Mouse (Mus musculus): ENCODE data around the gene Cxcl2.

The Cxcl2 gene

GRCm38 (mm10) chr5:90897429-90897828 lies 6.2 kb upstream of the Cxcl2 start:
- DNase-seq, result no peak

DNA sequence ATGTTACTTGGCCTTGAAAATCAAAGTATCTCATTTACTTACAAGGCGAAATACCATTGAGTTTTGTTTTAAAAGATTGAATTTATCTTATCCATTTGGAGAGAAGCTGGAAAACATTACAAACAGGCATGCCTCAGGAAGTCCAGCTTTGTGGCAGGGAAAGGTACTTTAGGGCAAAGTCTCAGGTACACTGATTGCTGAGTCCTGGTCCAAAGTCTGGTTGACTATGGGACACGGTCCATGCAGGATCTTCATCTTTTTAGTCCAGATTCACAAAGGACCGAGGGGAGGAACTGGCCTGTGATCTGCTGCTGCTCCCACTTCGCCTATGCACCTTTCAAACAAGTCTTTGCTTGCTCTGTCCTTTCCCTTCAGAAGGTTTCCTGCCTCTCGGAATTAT lies 4.4 kb upstream of the Cxcl2 start:
- DNase-seq, result no peak

DNA sequence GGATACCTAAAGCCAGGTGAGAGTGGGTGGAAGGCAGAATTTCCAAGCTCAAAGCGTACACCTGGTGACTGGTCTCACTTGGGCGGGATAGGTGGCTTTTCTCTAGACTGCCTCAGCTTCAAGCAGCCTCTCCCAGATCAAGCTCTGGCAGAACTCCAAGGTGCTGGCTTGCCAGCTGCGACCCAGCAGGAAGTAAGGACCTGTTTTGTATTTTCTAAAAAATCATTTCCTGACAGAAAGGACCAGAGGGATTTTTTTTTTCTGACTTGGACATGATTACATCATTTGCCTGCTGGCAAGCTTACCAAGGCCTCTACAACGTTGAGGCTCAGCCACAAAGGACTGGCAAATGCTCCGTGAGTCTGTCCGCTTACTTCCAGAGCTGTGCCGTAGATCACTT lies 3.5 kb upstream of the Cxcl2 start:
- peak; percentile 84 for DNase-seq

DNA sequence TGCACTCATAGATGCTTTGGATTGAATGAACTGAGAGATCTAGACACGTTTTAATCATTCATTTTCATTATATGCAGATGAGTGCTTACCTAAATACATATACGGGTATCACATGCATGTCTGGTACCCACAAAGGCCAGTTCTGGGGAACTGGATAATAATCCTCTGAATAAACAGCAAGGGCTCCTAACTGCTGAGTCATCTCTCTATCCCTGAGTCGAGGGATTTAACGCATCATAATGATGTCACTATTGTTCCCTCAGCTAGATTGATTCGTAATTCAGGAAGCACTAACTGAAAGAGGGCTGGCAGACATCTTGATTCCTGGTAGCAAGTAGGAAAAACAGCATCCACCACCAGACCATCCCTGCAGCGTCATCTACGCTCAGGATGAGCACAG lies 3.0 kb upstream of the Cxcl2 start:
- no peak for DNase-seq

DNA sequence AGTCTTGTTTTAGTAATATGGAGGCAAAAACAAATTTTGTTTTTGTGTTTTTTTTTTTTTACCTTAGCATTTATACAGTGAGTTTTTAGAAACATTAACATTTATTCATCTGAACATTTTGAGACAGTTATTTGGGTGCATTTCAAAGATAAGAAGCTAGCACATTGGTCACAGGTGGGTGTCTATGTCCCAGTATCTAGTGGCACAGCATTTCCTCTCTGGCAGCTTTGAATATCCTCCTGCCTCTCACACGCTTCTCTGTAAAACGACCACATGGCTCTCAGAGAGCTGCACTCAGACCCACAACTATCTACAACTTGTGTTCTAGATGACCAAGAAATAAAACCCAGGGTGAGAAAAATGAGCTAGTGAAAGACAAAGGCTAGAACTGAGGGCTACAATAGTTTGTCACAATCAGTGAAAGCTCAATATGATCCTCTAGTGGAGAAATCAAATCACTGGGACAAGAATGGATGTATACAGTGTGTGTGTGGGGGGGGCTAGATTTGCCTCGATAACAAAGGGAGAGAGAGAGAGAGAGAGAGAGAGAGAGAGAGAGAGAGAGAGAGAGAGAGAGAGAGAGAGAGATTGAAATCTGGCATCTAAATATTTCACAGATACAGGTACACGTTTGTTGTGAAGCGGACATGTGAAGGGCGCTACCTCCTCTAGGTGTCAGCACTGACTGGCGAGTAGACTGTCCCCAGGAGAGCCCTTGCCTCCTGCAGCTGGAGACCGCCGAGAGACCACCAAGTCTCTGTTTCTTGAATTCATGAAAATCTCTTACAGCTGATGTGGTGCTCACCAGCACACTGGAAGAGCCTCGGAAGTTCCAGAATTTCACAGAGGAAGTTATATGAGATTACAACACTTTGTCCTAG lies 1.1 kb upstream of the Cxcl2 start:
- no peak for DNase-seq

DNA sequence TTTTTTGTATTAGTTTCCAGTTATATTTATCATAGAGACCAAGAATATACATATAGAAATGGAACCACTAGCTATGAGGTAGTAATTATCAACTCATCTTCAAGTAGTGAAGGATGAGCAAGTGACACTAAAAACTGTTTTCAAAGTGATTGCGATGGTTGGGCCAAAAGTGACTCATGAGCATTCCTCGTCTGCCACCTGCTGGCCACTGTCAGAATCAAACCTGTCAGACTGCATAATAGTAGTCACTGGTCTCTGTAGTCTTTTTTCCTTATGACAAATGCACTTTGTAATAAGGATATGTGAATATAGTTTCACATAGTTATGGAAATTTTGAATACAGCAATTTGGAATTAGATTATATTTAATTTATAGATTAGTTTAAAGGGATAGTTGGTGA lies 5.3 kb downstream of the Cxcl2 start:
- DNase-seq, result no peak

DNA sequence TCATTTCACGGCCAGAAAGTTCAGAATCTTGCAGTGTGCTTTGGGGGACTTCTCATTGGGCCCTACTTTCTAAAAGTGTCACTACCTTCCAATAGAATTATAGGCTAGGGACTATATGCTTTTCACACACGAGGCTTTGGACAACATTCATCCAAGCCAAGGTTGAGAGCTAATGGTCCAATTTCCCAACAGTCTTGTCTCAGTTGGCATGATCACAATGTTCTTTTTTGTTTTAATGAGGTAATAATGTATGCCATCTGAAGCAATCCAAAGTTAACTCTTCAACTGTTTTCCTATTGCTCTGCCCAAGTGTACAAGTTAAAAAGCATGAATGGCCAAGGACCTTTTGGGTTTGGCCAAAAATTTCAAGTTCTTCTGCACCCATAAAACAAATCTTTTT lies 15.8 kb downstream of the Cxcl2 start:
- no peak for DNase-seq

DNA sequence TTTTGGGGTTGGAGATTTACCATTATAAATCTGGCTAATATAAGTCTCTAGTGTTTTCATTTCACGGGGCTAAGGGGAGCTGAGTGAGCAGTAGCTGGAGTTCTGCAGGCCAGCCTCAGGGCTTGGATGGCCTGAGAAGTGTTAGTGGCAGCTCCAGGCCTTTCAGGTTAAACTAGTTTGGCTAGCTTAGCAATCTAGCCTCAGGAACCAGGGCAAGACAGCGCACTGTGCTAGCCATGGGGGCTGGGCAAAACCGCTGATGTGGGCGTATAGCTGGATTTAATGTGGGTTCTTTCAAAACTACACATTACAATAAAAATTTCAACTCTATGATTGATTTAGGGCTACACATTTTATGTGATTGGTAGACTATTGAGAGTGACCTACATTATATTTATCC lies 19.3 kb downstream of the Cxcl2 start:
- no peak for DNase-seq

DNA sequence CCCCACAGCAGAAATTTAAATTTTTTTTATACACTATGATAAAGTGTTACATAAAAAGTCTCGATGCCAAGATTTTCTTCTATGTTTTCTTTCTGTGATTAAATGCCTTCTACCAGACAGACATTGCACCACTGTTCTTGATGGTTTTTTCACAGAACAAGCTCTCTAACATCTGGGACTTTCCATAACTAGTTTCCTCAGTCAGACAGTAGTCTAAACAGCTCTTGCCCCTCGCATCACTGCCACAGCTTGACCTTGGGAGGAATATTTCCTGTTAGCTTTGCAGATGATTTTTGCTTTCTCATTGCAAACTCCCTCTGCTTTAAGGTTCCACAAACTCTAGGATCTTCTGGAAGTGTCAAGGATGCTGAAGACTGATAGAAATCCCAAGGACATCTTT lies 26.9 kb downstream of the Cxcl2 start:
- no peak for DNase-seq

DNA sequence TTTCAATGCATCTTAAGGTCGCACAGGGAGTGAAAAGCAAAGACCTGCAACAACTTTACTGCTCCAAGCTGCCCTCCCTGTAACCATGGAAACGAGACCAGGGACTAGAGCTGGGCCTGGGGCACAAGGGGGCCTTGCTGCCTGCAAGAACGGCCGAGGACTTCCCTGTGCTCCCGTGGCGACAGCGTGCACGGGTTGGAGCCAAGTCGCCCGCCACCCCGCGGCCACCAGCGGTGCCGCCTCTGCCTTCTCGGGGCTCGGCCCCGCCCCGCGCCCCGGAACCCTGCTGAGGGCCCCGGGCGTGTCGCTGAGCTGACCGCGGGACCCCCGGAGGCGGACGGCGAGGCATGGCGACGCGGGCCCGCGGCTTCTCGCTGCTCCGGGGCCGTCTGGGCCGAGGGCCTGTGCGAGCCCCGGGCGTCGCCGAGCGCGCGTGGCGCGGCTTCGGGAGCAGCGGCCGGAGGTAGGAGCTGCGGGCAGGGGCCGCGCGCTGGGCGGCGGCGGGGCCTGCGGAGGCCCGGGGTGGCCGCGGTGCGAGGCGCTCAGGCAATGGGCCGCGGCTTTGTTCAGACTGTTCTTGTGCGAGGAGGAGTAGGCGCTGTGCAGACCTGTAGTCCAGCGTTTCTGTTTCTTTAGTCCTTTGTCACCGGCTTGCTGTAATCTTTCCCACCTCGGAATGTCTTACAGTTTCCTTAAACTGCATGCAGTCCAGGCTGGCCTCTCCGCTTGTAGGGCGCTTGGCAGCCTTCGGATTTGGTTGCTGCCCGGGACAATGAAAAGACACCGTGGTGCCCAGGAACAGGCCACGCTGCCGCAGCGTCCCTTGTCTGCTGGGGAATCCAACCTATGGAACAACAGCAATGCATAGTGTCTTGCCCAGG lies 27.5 kb downstream of the Cxcl2 start, which contains the start of gene Mthfd2l:
Mthfd2l (plus strand) TSS at position 147 of the 881 bp plus-strand sequence.
- DNase-seq, result peak; percentile 60

DNA sequence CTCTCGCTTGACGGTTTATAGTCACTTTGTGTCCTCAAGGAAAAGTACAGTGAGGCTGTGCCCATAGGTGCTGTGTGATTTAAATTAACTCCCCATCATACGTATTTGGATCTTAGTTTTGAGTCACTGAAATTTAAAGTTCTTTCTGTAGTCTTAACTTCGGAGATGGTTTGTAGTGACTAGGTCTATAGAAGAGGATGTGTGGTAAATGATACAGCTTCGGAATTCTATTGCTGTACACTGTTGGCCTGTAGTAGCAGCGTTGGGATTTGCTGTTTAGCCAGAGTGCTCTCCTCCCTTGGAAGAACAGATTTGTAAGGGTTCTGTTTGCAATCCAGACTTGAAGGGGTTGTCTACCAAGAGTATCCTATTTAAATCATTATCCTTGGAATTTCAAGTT lies 28.2 kb downstream of the Cxcl2 start:
- no peak for DNase-seq

DNA sequence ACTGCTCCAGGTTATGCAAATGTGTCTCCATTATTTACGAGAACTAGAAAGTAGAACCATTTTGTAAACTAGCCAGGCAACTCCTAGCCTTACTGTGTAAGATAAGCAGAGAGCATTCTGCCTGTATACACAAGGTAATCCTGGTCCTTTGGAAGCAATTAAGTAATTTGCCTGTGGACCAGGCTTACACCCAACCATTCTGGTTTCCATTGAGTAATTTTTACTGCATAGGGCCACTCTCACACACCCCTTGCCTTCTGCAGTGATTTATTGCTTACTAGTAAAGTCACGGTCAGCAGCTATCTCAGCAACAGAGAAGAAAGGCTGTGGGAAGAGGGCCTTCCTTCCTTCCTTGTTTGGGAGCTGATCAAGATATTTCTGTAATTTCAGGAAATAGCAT lies 33.0 kb downstream of the Cxcl2 start:
- DNase-seq, result no peak

GRCm38 (mm10) chr5:90945453-90945852 lies 41.8 kb downstream of the Cxcl2 start:
- DNase-seq, result no peak

- DNase-seq, result no peak
These were observed 45.8 kb downstream of the Cxcl2 start for GRCm38 (mm10) chr5:90949499-90949898.

GRCm38 (mm10) chr5:90951475-90951874 lies 47.8 kb downstream of the Cxcl2 start:
- peak; percentile 42 for DNase-seq

- no peak for DNase-seq
These were observed 49.2 kb downstream of the Cxcl2 start for GRCm38 (mm10) chr5:90952731-90953481.
